In the genomic region with DNA sequence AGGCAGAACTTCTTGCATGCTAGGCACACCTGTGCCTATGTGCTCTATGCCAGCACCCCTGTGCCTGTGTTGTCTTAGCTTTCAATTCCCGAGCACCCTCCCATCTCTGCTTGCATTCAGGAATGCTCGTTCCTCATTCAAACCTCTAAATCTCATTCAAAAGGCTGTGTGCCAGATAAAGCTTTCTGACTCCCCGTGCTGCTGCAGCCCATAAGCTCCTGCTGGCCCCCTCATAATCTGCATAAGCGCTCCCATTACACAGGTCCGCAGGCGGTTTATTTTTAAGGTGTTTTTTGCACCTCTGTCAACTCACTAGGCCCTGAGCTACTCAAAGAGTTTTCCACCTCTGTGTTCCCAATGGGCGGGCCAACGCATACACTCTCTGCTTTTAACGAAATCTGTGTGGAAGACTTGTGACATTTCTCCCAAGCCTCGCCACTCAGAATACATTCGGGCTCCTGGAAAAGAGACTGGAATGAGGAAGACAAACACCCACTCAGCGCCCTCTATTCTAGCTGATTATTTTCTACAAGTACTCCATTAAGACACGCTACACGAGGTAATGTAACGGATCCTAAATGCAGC, we compare ENCODE assay signal across 29 mouse cellular contexts. TPM values are rescaled to one million over a fixed set of nuclear protein-coding genes. Genes with fewer than 3 reads are reported as not detected.
DNase-seq lines count a peak whose midpoint lies in the region; ATAC-seq and TF ChIP-seq lines count a peak whose summit lies in the region.
"Had no signal": no experiment of that assay in that cellular context is flagged by ENCODE, and none has a peak within 500 bp of the region (broad histone marks: within the 10 kb centered on the region; RNA-seq: fewer than 3 reads in every experiment).

No protein-coding gene starts in this region.

- TF ChIP-seq EP300 in ES-Bruce4 (IDR thresholded peaks at IDR 0.05; ENCODE audit: insufficient read depth, low read depth, low read length), result no peak

- 0 out of 2 replicates have a peak overlapping the region, but pooled peaks have one; percentile 18 for H3K27ac ChIP-seq in ES-Bruce4 (ENCODE audit: insufficient read depth, low read length)
- no peak overlapping the region for H3K27ac ChIP-seq in neural tube, embryonic 15.5 days (replicated peaks)
- H3K27ac ChIP-seq: embryonic facial prominence, embryonic 12.5 days; hindbrain, embryonic 13.5 days; liver, embryonic 14.5 days; midbrain, embryonic 10.5 days; midbrain, embryonic 15.5 days had no signal

- ATAC-seq in neural tube, embryonic 15.5 days (ENCODE audit: low FRiP score), result no peak
- ATAC-seq: CD4-positive, CD25-positive, alpha-beta regulatory T cell, adult 4 months; forebrain, embryonic 14.5 days; midbrain, embryonic 15.5 days had no signal

- peaks cover 10% of the 10 kb centered on the region for H3K36me3 ChIP-seq in ES-Bruce4 (ENCODE audit: control insufficient read depth, insufficient read depth, low read length, poor library complexity, severe bottlenecking)
- peaks cover 36% of the 10 kb centered on the region for H3K36me3 ChIP-seq in neural tube, embryonic 15.5 days

- TF ChIP-seq POLR2A in ES-Bruce4 (IDR thresholded peaks at IDR 0.05; ENCODE audit: insufficient read depth, low read length), result no peak

- H3K9ac ChIP-seq in ES-Bruce4 (ENCODE audit: low read depth, poor library complexity, severe bottlenecking), result no peak overlapping the region
- no peak overlapping the region for H3K9ac ChIP-seq in neural tube, embryonic 15.5 days (replicated peaks)
- H3K9ac ChIP-seq: embryonic facial prominence, embryonic 12.5 days; heart, embryonic 12.5 days; hindbrain, embryonic 13.5 days; liver, embryonic 14.5 days; lung, embryonic 14.5 days; midbrain, embryonic 15.5 days had no signal

- 89% methylated on average over 15 of the region's 15 CpGs for WGBS in neural tube, embryonic 15.5 days

- H3K27me3 ChIP-seq in ES-Bruce4 (ENCODE audit: control insufficient read depth, insufficient read depth, low read length, poor library complexity, severe bottlenecking), result no peaks in the 10 kb centered on the region
- no peaks in the 10 kb centered on the region for H3K27me3 ChIP-seq in neural tube, embryonic 15.5 days (replicated peaks)
- H3K27me3 ChIP-seq: embryonic facial prominence, embryonic 12.5 days; heart, embryonic 12.5 days; hindbrain, embryonic 13.5 days; midbrain, embryonic 15.5 days had no signal

- H3K4me2 ChIP-seq in neural tube, embryonic 15.5 days, result no peak overlapping the region
- H3K4me2 ChIP-seq: embryonic facial prominence, embryonic 12.5 days; heart, embryonic 12.5 days; hindbrain, embryonic 13.5 days; lung, embryonic 14.5 days; midbrain, embryonic 15.5 days had no signal

- peak; percentile 73 for DNase-seq in heart, adult 11 months
- no peak for DNase-seq in heart, adult 9 months (ENCODE audit: low spot score in 2 of 2)
- peak; percentile 10 for DNase-seq in lung, postnatal 25 days (ENCODE audit: low spot score)
- DNase-seq in lung, postnatal 14 days, result no peak
- DNase-seq in brain, adult 2 months (ENCODE audit: low read depth, low spot score), result peak; percentile 71
- DNase-seq: adrenal gland, postnatal 10 days; cerebellum, adult 11-12 months; cerebellum, adult 9-11 months; embryo, embryonic 11 days; gastrocnemius, postnatal 25 days; heart, adult 18-20 months; heart, postnatal 4 days; kidney, adult 2 months; kidney, postnatal 36 days; layer of hippocampus, postnatal 36 days; liver; lung, embryonic 14.5 days; spleen, adult 18-20 months; thymus, postnatal 14 days had no signal

- no peak overlapping the region for H3K4me3 ChIP-seq in ES-Bruce4 (ENCODE audit: low read depth, low read length)
- H3K4me3 ChIP-seq in neural tube, embryonic 15.5 days (replicated peaks), result no peak overlapping the region
- H3K4me3 ChIP-seq: embryonic facial prominence, embryonic 12.5 days; heart, embryonic 12.5 days; hindbrain, embryonic 13.5 days; midbrain, embryonic 10.5 days; midbrain, embryonic 15.5 days had no signal

- H3K4me1 ChIP-seq in ES-Bruce4 (ENCODE audit: control insufficient read depth, insufficient read depth, low read length), result no peaks in the 10 kb centered on the region
- H3K4me1 ChIP-seq in neural tube, embryonic 15.5 days, result no peaks in the 10 kb centered on the region
- H3K4me1 ChIP-seq: embryonic facial prominence, embryonic 12.5 days; heart, embryonic 12.5 days; hindbrain, embryonic 13.5 days; midbrain, embryonic 10.5 days; midbrain, embryonic 15.5 days had no signal

- H3K9me3 ChIP-seq in ES-Bruce4 (replicated peaks; ENCODE audit: control insufficient read depth, insufficient read depth, low read length, poor library complexity, severe bottlenecking), result no peaks in the 10 kb centered on the region
- H3K9me3 ChIP-seq in neural tube, embryonic 15.5 days (replicated peaks), result no peaks in the 10 kb centered on the region
- H3K9me3 ChIP-seq: embryonic facial prominence, embryonic 12.5 days; heart, embryonic 12.5 days; hindbrain, embryonic 13.5 days; midbrain, embryonic 10.5 days; midbrain, embryonic 15.5 days had no signal

- no peak for TF ChIP-seq CTCF in ES-Bruce4 (IDR thresholded peaks at IDR 0.05; ENCODE audit: low read depth, low read length)

RNA-seq across cellular contexts. Expression of a gene that starts 7.9 kb away (rescaled TPM):
- 55.9 and 61.1 TPM in 2 replicates for polyA plus RNA-seq in ES-Bruce4 (2011; ENCODE audit: insufficient read depth, insufficient read length, low read depth, missing spikeins)
- 133 and 135 TPM in 2 replicates for polyA plus RNA-seq in neural tube, embryonic 15.5 days (2015; fragmentation: Nextera tagmentation; extraction: Ambion mirVana)

RNA-seq across cellular contexts. Expression of a gene that starts 22.6 kb away (rescaled TPM):
- 60.7 and 61.6 TPM in 2 replicates for polyA plus RNA-seq in ES-Bruce4 (2011; ENCODE audit: insufficient read depth, insufficient read length, low read depth, missing spikeins)
- 78.0 and 93.7 TPM in 2 replicates for polyA plus RNA-seq in neural tube, embryonic 15.5 days (2015; fragmentation: Nextera tagmentation; extraction: Ambion mirVana)

RNA-seq across cellular contexts. Expression of a gene that starts 22.7 kb away (rescaled TPM):
- polyA plus RNA-seq in ES-Bruce4 (2011; ENCODE audit: insufficient read depth, insufficient read length, low read depth, missing spikeins), result 11.8 and 16.1 TPM in 2 replicates
- 20.7 and 24.6 TPM in 2 replicates for polyA plus RNA-seq in neural tube, embryonic 15.5 days (2015; fragmentation: Nextera tagmentation; extraction: Ambion mirVana)

Comparison
In these comparisons a context has a peak if more than half of its experiments do, and no peak if none do; other contexts are left out.
1. DNase-seq: peak in heart, adult 11 months (single experiment), lung, postnatal 25 days (single experiment) and brain, adult 2 months (single experiment); none in heart, adult 9 months (0 of 2) and lung, postnatal 14 days (single experiment).